Mouse (Mus musculus) forebrain, embryonic 12.5 days (tissue): ENCODE results near the gene C1qtnf6. TPM values are rescaled to one million over a fixed set of nuclear protein-coding genes. Genes with fewer than 3 reads are reported as not detected.

Experiments used
- ATAC-seq: fragments of 200-750 bp; cut with Nextera tagmentation; 2 replicates; pipeline ENCODE4 v1.8.0; 2017; ENCODE audit warnings: moderate TSS enrichment; ENCODE audit not compliant: low FRiP score
- H3K27ac ChIP-seq: fragments of 300-500 bp; sonication (generic); 2 replicates; pipeline ENCODE4 v1.5.1; 2016; ENCODE audit warnings: mild to moderate bottlenecking
- H3K27me3 ChIP-seq: fragments of 300-500 bp; sonication (generic); 2 replicates; pipeline ENCODE4 v1.6.1; 2016; ENCODE audit warnings: mild to moderate bottlenecking
- H3K36me3 ChIP-seq: fragments of 300-500 bp; sonication (generic); replicated peaks from 2 replicates; pipeline ENCODE4 v1.6.1; 2016; ENCODE audit warnings: mild to moderate bottlenecking
- H3K4me1 ChIP-seq: fragments of 300-500 bp; sonication (generic); 2 replicates; pipeline ENCODE4 v1.6.1; 2016
- H3K4me2 ChIP-seq: fragments of 300-500 bp; sonication (generic); 2 replicates; pipeline ENCODE4 v1.6.1; 2016; ENCODE audit warnings: mild to moderate bottlenecking, moderate library complexity
- H3K4me3 ChIP-seq: fragments of 300-500 bp; sonication (generic); replicated peaks from 2 replicates; pipeline ENCODE4 v1.5.1; 2016; ENCODE audit warnings: mild to moderate bottlenecking
- H3K9ac ChIP-seq: fragments of 300-500 bp; sonication (generic); 2 replicates; pipeline ENCODE4 v1.6.1; 2016; ENCODE audit warnings: mild to moderate bottlenecking
- H3K9me3 ChIP-seq: fragments of 300-500 bp; sonication (generic); 2 replicates; pipeline ENCODE4 v1.6.1; 2016
- WGBS: fragments of 180-500 bp; shearing (Covaris S2); methylation state at CpG from one replicate; pipeline ENCODE4 v1.1.7; 2016; 5-methylcytosine and 5-hydroxymethylcytosine counted together
- polyA plus RNA-seq: library from polyadenylated mRNA; unstranded; fragments of >200 nt; fragmentation: Nextera tagmentation; extraction: Ambion mirVana; gene quantifications from 2 replicates; pipeline ENCODE4 v1.2.1, GENCODE M21; 2016

Gene C1qtnf6
- polyA plus RNA-seq, 1 experiment from 2014 or later, result 7.6 TPM

DNA sequence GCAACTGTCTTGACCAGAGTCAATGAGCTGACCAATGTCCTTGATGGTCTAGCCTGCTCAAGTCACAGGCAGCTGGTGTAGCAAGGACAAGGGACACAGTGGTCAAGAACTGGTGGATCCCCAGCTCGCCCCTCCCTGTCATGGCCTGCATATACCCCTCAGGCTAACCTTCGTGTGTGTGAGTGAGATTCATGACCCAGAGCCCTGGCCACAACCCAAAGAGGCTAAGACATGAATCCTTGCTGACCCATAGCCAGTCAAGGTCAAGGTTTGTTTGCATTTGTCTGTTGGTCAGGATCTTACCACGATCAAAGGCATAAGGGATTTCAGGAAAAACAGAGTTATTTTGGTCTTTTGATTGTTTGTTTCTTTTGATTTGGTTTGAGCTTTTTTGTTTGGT is 48.7 kb downstream of the C1qtnf6 start:
- ATAC-seq, result no peak
- no peaks in the 10 kb centered on the region for H3K4me1 ChIP-seq
- H3K27me3 ChIP-seq, result peaks cover 3% of the 10 kb centered on the region; the same call in 1 of the 2 replicates
- H3K36me3 ChIP-seq, result no peaks in the 10 kb centered on the region
- no peak overlapping the region for H3K9ac ChIP-seq
- H3K9me3 ChIP-seq, result no peaks in the 10 kb centered on the region
- H3K4me2 ChIP-seq, result no peak overlapping the region
- WGBS, result 71% methylated on average over 3 of the region's 3 CpGs
- H3K4me3 ChIP-seq, result no peak overlapping the region
- H3K27ac ChIP-seq, result no peak overlapping the region

- no peak for ATAC-seq
- peaks cover 2% of the 10 kb centered on the region; the same call in 1 of the 2 replicates for H3K27me3 ChIP-seq
- H3K9me3 ChIP-seq, result no peaks in the 10 kb centered on the region
- 43% methylated on average over 9 of the region's 9 CpGs for WGBS
- H3K4me3 ChIP-seq, result no peak overlapping the region
- no peaks in the 10 kb centered on the region for H3K36me3 ChIP-seq
- H3K4me2 ChIP-seq, result no peak overlapping the region
- H3K27ac ChIP-seq, result no peak overlapping the region
- H3K9ac ChIP-seq, result no peak overlapping the region
- no peaks in the 10 kb centered on the region for H3K4me1 ChIP-seq
These were observed 49.7 kb downstream of the C1qtnf6 start for GRCm38 (mm10) chr15:78481448-78482000.

- no peak overlapping the region for H3K9ac ChIP-seq
- H3K27me3 ChIP-seq, result peaks cover 3% of the 10 kb centered on the region; the same call in 1 of the 2 replicates
- whole genome bisulfite sequencing, result 93% methylated on average over 2 of the region's 2 CpGs
- no peak for ATAC-seq
- H3K4me2 ChIP-seq, result no peak overlapping the region
- H3K9me3 ChIP-seq, result no peaks in the 10 kb centered on the region
- H3K4me3 ChIP-seq, result no peak overlapping the region
- no peaks in the 10 kb centered on the region for H3K36me3 ChIP-seq
- H3K4me1 ChIP-seq, result no peaks in the 10 kb centered on the region
- no peak overlapping the region for H3K27ac ChIP-seq
These were observed 50.2 kb downstream of the C1qtnf6 start for GRCm38 (mm10) chr15:78480991-78481390.

- H3K9me3 ChIP-seq, result no peaks in the 10 kb centered on the region
- WGBS, result 80% methylated on average over 7 of the region's 7 CpGs
These were observed 51.1 kb downstream of the C1qtnf6 start for GRCm38 (mm10) chr15:78480111-78480510.

DNA sequence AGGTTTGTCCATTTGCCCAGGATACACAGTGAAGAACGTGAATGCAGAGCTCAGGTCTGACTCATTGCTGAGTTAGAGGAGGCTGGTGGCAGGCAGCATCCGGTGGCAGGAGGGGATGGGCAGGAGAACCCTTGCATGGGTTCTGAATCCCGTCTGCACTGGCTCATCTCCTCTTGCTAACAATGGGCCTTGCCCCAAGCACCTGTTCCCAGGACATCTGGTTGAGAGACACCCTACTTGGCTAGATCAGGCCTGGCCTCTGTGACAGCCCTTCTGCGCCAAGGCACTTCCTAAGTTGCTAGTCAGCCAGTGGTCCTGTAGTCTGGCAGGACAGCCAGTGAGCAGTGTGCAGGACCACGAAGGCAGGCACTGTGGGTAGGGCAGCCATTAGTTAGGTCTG is 51.7 kb downstream of the C1qtnf6 start:
- Histone ChIP-seq H3K4me2 (no peak overlapping the region), H3K9ac (no peak overlapping the region), H3K4me1 (no peaks in the 10 kb centered on the region), H3K9me3 (no peaks in the 10 kb centered on the region), H3K4me3 (no peak overlapping the region), H3K27me3 (peaks cover 9% of the 10 kb centered on the region; the same call in 1 of the 2 replicates), H3K36me3 (no peaks in the 10 kb centered on the region), H3K27ac (no peak overlapping the region)
- ATAC-seq, result no peak
- 85% methylated on average over 5 of the region's 5 CpGs for WGBS

More at GRCm38 (mm10) chr15:78480111-78480510, 51.1 kb downstream of the C1qtnf6 start:
- H3K27me3 ChIP-seq, result peaks cover 9% of the 10 kb centered on the region; the same call in 1 of the 2 replicates
- H3K4me2 ChIP-seq, result no peak overlapping the region
- no peak overlapping the region for H3K9ac ChIP-seq
- no peak overlapping the region for H3K27ac ChIP-seq
- H3K36me3 ChIP-seq, result no peaks in the 10 kb centered on the region
- no peak for ATAC-seq
- no peak overlapping the region for H3K4me3 ChIP-seq
- H3K4me1 ChIP-seq, result no peaks in the 10 kb centered on the region

- Histone ChIP-seq H3K9me3 (no peaks in the 10 kb centered on the region), H3K4me3 (no peak overlapping the region), H3K27ac (no peak overlapping the region), H3K4me2 (no peak overlapping the region), H3K9ac (no peak overlapping the region), H3K27me3 (peaks cover 9% of the 10 kb centered on the region; the same call in 1 of the 2 replicates), H3K4me1 (no peaks in the 10 kb centered on the region), H3K36me3 (no peaks in the 10 kb centered on the region)
- no peak for ATAC-seq
- WGBS, result 84% methylated on average over 4 of the region's 4 CpGs
These were observed 53.1 kb downstream of the C1qtnf6 start for GRCm38 (mm10) chr15:78478073-78478472.

DNA sequence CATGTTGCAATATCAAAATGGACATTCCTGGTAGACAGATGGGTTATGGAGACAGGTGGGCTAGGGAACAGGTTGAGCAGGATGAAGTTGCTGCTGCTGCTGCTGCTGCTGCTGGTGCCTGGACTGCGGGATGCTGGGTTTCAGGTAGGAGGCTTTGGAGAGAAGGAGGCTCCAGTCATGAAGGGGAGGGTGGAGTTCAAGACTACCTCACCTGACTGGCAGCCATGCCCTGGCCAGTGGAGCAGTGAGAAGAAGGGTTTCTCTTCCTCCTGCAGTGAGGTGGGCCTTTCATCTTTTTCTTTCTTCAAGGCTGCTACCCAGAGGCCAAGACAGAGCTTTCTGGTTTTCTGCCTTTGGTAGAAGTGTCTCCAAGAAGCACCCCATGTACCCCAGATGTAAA is 54.3 kb downstream of the C1qtnf6 start:
- no peak overlapping the region for H3K27ac ChIP-seq
- no peaks in the 10 kb centered on the region for H3K4me1 ChIP-seq
- no peak overlapping the region for H3K4me3 ChIP-seq
- no peak overlapping the region for H3K4me2 ChIP-seq
- whole genome bisulfite sequencing, result 77% methylated on average over 1 of the region's 1 CpGs
- no peak overlapping the region for H3K9ac ChIP-seq
- no peaks in the 10 kb centered on the region for H3K9me3 ChIP-seq
- H3K36me3 ChIP-seq, result no peaks in the 10 kb centered on the region
- H3K27me3 ChIP-seq, result peaks cover 9% of the 10 kb centered on the region; the same call in 1 of the 2 replicates
- ATAC-seq, result no peak

GRCm38 (mm10) chr15:78475604-78476031 is 55.6 kb downstream of the C1qtnf6 start:
- 65% methylated on average over 3 of the region's 3 CpGs for WGBS
- no peaks in the 10 kb centered on the region for H3K36me3 ChIP-seq
- H3K4me1 ChIP-seq, result no peaks in the 10 kb centered on the region
- no peak overlapping the region for H3K4me3 ChIP-seq
- no peaks in the 10 kb centered on the region for H3K9me3 ChIP-seq
- peaks cover 9% of the 10 kb centered on the region; the same call in 1 of the 2 replicates for H3K27me3 ChIP-seq
- no peak overlapping the region for H3K27ac ChIP-seq
- ATAC-seq, result no peak
- no peak overlapping the region for H3K4me2 ChIP-seq
- H3K9ac ChIP-seq, result no peak overlapping the region

DNA sequence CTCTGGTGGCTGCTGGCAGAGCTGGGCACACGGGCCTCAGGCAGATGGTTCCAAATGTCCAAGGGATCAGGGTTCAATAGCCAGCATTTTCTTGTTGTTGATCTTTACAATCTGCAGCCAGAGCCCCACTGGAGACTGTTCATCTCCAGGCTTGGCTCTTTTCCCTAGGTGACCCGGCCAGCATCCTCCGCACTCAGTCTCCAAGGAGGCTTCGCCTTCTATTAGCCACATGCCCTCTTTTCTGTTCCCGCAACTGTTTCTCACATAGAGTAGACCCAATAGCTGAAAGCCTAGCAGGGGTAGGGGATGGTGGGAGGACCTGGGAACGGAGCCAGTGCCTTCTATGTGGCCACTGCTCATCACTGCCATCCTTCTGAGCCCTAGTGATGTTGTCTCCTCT is 57.8 kb downstream of the C1qtnf6 start:
- Histone ChIP-seq H3K9me3 (no peaks in the 10 kb centered on the region), H3K4me3 (no peak overlapping the region), H3K9ac (no peak overlapping the region), H3K4me1 (no peaks in the 10 kb centered on the region), H3K27me3 (peaks cover 9% of the 10 kb centered on the region; the same call in 1 of the 2 replicates), H3K4me2 (no peak overlapping the region), H3K27ac (no peak overlapping the region), H3K36me3 (no peaks in the 10 kb centered on the region)
- 86% methylated on average over 6 of the region's 6 CpGs for WGBS
- ATAC-seq, result no peak

Other genes starting within 250 kb of the C1qtnf6 start
- gene Csf2rb2, start 225.7 kb downstream of the C1qtnf6 start, polyA plus RNA-seq, result 0.10 and 0.20 TPM in 2 replicates
- gene Csf2rb, start 205.7 kb downstream of the C1qtnf6 start, polyA plus RNA-seq, result 0.90 and 0.91 TPM in 2 replicates
- gene Tex33, start 135.5 kb downstream of the C1qtnf6 start, polyA plus RNA-seq, result not detected in 2 replicates
- 10.1 and 10.3 TPM in 2 replicates for gene Tst, start 125.5 kb downstream of the C1qtnf6 start, polyA plus RNA-seq
- 1.7 and 2.8 TPM in 2 replicates for gene Mpst, start 125.0 kb downstream of the C1qtnf6 start, polyA plus RNA-seq
- 67.3 and 79.6 TPM in 2 replicates for gene Kctd17, start 102.9 kb downstream of the C1qtnf6 start, polyA plus RNA-seq
- gene Tmprss6, start 62.8 kb downstream of the C1qtnf6 start, polyA plus RNA-seq, result 0.43 and 1.3 TPM in 2 replicates
- not detected in 2 replicates for gene Il2rb, start 36.1 kb downstream of the C1qtnf6 start, polyA plus RNA-seq
- gene Sstr3, start 13.3 kb upstream of the C1qtnf6 start, polyA plus RNA-seq, result 0.32 and 0.35 TPM in 2 replicates
- gene Rac2, start 41.4 kb upstream of the C1qtnf6 start, polyA plus RNA-seq, result 2.6 and 4.6 TPM in 2 replicates
- 3.5 and 4.5 TPM in 2 replicates for gene Cyth4, start 65.6 kb upstream of the C1qtnf6 start, polyA plus RNA-seq
- gene Elfn2, start 187.4 kb upstream of the C1qtnf6 start, polyA plus RNA-seq, result 1.2 TPM in 2 replicates
- 137 and 147 TPM in 2 replicates for gene Mfng, start 242.1 kb upstream of the C1qtnf6 start, polyA plus RNA-seq